Mouse (Mus musculus) lung, embryonic 14.5 days (tissue): ENCODE measurements around the gene Zc3h8. TPM values are rescaled to one million over a fixed set of nuclear protein-coding genes. Genes with fewer than 3 reads are reported as not detected.

Experiments
- ATAC-seq: fragments of 200-750 bp; cut with Nextera tagmentation; 2 replicates; pipeline ENCODE4 v1.8.0; 2017; ENCODE audit warnings: mild to moderate bottlenecking, moderate TSS enrichment, moderate library complexity; ENCODE audit not compliant: insufficient read depth
- DNase-seq: peaks from one replicate; pipeline ENCODE4 v3.0.0-alpha.2; 2015
- H3K27ac ChIP-seq: fragments of 300-500 bp; sonication (generic); 2 replicates; pipeline ENCODE4 v1.5.1; 2014; ENCODE audit warnings: low read depth, mild to moderate bottlenecking, moderate library complexity
- H3K27me3 ChIP-seq: fragments of 300-500 bp; sonication (generic); 2 replicates; pipeline ENCODE4 v1.6.1; 2014; ENCODE audit warnings: low read length, control low read depth; ENCODE audit not compliant: insufficient read depth
- H3K36me3 ChIP-seq: fragments of 300-500 bp; sonication (generic); 2 replicates; pipeline ENCODE4 v1.6.1; 2014; ENCODE audit warnings: control low read depth; ENCODE audit not compliant: insufficient read depth
- H3K4me1 ChIP-seq: fragments of 300-500 bp; sonication (generic); 2 replicates; pipeline ENCODE4 v1.6.1; 2014; ENCODE audit warnings: antibody characterized with exemption, control low read depth; ENCODE audit not compliant: insufficient read depth
- H3K4me2 ChIP-seq: fragments of 300-500 bp; sonication (generic); 2 replicates; pipeline ENCODE4 v1.6.1; 2014; ENCODE audit warnings: mild to moderate bottlenecking
- H3K4me3 ChIP-seq: fragments of 300-500 bp; sonication (generic); 2 replicates; pipeline ENCODE4 v1.5.1; 2014; ENCODE audit warnings: low read depth, low read length
- H3K9ac ChIP-seq: fragments of 300-500 bp; sonication (generic); 2 replicates; pipeline ENCODE4 v1.6.1; 2014
- H3K9me3 ChIP-seq: fragments of 300-500 bp; sonication (generic); 2 replicates; pipeline ENCODE4 v1.6.1; 2016; ENCODE audit warnings: low read depth, low read length, control low read depth
- CTCF ChIP-seq: IDR thresholded peaks from 2 replicates; pipeline ENCODE4 v1.5.1; 2016; ENCODE audit warnings: antibody characterized with exemption, low read depth
- WGBS: fragments of 180-500 bp; shearing (Covaris S2); extraction: QIAGEN DNeasy Blood & Tissue Kit; methylation state at CpG from one replicate; pipeline ENCODE4 v1.1.7; 2014; 5-methylcytosine and 5-hydroxymethylcytosine counted together
- polyA plus RNA-seq: library from polyadenylated mRNA; unstranded; fragments of >200 nt; fragmentation: Nextera tagmentation; extraction: Ambion mirVana; gene quantifications from 2 replicates; pipeline ENCODE4 v1.2.1, GENCODE M21; 2014

Zc3h8 gene
- polyA plus RNA-seq: 7.9 and 8.2 TPM in 2 replicates

GRCm38 (mm10) chr2:128943538-128944528 is at the start of gene Zc3h8:
TSS of gene Zc3h8 (minus strand) at chr2:128944077.
- H3K4me1 ChIP-seq: no peaks in the 10 kb centered on the region
- TF ChIP-seq CTCF: no peak
- H3K36me3 ChIP-seq: no peaks in the 10 kb centered on the region
- H3K27ac ChIP-seq: peak within 1 kb of the TSS; percentile 83
- H3K27me3 ChIP-seq: no peaks in the 10 kb centered on the region
- H3K4me3 ChIP-seq: peak within 1 kb of the TSS; percentile 73
- no peaks in the 10 kb centered on the region for H3K9me3 ChIP-seq
- 1% methylated on average over 65 of the region's 65 CpGs for WGBS
- peak; percentile 100 for DNase-seq
- H3K4me2 ChIP-seq: peak within 1 kb of the TSS; percentile 77
- peak; percentile 95 for ATAC-seq
- H3K9ac ChIP-seq: peak within 1 kb of the TSS; percentile 73

DNA sequence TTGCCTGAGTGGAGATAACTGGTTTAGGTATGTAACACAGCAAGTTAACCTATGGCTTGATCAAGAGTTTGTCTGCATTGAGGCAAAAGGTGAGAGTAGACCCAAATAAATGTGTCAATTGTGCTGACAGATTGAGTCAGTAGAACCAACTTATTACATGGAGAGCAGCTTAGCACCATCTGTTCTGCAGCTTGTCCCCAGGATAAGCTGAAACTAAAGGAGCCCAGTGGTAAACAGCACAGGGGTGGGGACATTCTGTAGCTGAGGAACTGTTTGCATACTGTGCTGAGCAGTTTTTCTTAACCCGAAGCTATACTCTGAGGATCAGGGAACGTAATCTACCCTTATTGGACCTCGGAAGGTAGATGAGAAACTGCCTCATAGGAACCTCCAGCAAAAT is 40.9 kb upstream of the Zc3h8 start:
- no peaks in the 10 kb centered on the region for H3K36me3 ChIP-seq
- H3K9me3 ChIP-seq: no peaks in the 10 kb centered on the region
- 76% methylated on average over 3 of the region's 3 CpGs for WGBS
- ATAC-seq: no peak
- no peak overlapping the region for H3K4me3 ChIP-seq
- no peak for TF ChIP-seq CTCF
- H3K27me3 ChIP-seq: no peaks in the 10 kb centered on the region
- H3K27ac ChIP-seq: no peak overlapping the region
- H3K4me1 ChIP-seq: no peaks in the 10 kb centered on the region
- no peak for DNase-seq
- no peak overlapping the region for H3K9ac ChIP-seq
- no peak overlapping the region for H3K4me2 ChIP-seq

GRCm38 (mm10) chr2:128975572-128975971 is 31.7 kb upstream of the Zc3h8 start:
- Histone ChIP-seq H3K4me2 (no peak overlapping the region), H3K27ac (no peak overlapping the region), H3K36me3 (no peaks in the 10 kb centered on the region), H3K4me3 (no peak overlapping the region), H3K9me3 (no peaks in the 10 kb centered on the region), H3K9ac (no peak overlapping the region), H3K4me1 (no peaks in the 10 kb centered on the region), H3K27me3 (no peaks in the 10 kb centered on the region)
- no peak for TF ChIP-seq CTCF
- DNase-seq (no peak), ATAC-seq (no peak)
- WGBS: 41% methylated on average over 4 of the region's 4 CpGs

- Histone ChIP-seq H3K27me3 (no peaks in the 10 kb centered on the region), H3K9ac (no peak overlapping the region), H3K4me3 (no peak overlapping the region), H3K9me3 (no peaks in the 10 kb centered on the region), H3K4me2 (no peak overlapping the region), H3K4me1 (no peaks in the 10 kb centered on the region), H3K36me3 (no peaks in the 10 kb centered on the region), H3K27ac (no peak overlapping the region)
- DNase-seq (no peak), ATAC-seq (no peak)
- no peak for TF ChIP-seq CTCF
Observed at GRCm38 (mm10) chr2:128972301-128972700, 28.4 kb upstream of the Zc3h8 start.

DNA sequence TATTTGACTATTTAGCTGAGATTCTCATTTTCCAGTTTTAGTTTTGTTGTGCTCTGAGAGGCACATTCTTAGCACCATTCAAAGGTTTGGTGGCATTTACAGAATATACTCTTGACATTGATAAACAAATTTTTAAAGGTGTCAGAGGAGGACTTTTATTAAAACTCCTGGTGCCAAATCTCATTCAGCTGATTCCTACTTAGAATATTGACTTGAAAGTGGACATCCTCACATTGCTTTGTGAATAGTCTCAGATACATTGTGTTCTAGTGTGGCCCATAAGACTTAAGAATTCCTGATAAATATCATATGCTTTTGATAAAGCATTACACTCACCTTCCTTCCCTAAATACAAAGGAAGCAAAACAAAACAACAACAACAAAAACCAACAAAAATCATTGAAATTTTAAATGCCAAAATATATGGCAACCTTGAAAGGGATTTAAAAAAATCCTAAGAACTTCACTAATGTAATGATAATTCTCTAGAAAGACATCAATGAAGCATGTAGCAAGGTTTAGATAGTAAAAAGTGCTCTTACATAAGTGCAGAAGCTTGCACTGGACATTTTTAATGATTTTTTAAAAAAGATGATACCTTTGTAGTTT is 24.7 kb upstream of the Zc3h8 start:
- no peaks in the 10 kb centered on the region for H3K9me3 ChIP-seq
- H3K27me3 ChIP-seq: no peaks in the 10 kb centered on the region
- H3K9ac ChIP-seq: peak overlapping the region; percentile 100
- no peak for TF ChIP-seq CTCF
- H3K36me3 ChIP-seq: no peaks in the 10 kb centered on the region
- H3K4me1 ChIP-seq: peaks cover 5% of the 10 kb centered on the region
- ATAC-seq (no peak), DNase-seq (no peak)
- peak overlapping the region; percentile 100 for H3K27ac ChIP-seq
- peak overlapping the region; percentile 89 for H3K4me3 ChIP-seq
- peak overlapping the region; percentile 67 for H3K4me2 ChIP-seq

GRCm38 (mm10) chr2:128967661-128968441 is 24.0 kb upstream of the Zc3h8 start, which contains the start of gene Gm10762:
TSS of gene Gm10762 (minus strand) at chr2:128967725.
- H3K4me1 ChIP-seq: peaks cover 5% of the 10 kb centered on the region
- DNase-seq (peak; percentile 82), ATAC-seq (peak; percentile 85)
- H3K9me3 ChIP-seq: no peaks in the 10 kb centered on the region
- H3K36me3 ChIP-seq: no peaks in the 10 kb centered on the region
- no peak for TF ChIP-seq CTCF
- H3K27me3 ChIP-seq: no peaks in the 10 kb centered on the region
- H3K4me2 ChIP-seq: peak within 1 kb of the TSS; percentile 67
- WGBS: under 1% methylated on average over 72 of the region's 80 CpGs
- peak within 1 kb of the TSS; percentile 100 for H3K27ac ChIP-seq
- H3K4me3 ChIP-seq: peak within 1 kb of the TSS; percentile 89
- H3K9ac ChIP-seq: peak within 1 kb of the TSS; percentile 100
